In the genomic region with DNA sequence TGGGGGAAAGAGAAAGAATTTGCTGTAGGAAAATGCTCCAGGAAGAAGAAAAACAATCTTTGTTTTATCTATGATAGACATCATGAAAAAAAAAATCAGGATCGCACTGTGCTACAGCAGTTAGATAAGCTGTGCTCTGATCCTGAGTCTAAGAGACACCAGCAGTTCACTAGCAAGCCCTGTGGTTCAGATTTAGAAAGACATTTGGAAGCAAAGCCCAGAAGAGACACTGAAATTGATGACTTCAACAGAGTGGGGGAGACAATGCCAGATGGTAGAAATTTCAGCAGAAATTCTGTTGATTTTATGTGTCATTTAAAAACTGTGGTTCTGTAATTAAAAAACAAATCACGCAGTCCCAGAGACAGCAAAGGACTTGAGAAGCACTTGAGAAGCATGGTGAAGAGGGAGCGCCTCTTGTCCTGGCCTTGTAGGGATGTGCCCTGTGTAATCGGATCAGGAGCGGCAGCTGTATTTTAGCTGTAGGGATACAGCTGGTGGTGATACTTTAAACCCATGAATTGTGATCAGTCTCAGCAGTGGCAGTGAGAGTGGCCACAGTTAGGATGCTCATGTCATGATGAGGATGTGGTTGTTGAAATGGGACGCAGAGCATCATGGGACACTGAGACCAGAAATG, we compare ENCODE assay signal across 18 mouse cellular contexts.
DNase-seq lines count a peak whose midpoint lies in the region; ATAC-seq and TF ChIP-seq lines count a peak whose summit lies in the region.
"Had no signal": no experiment of that assay in that cellular context is flagged by ENCODE, and none has a peak within 500 bp of the region (broad histone marks: within the 10 kb centered on the region; RNA-seq: fewer than 3 reads in every experiment).

No protein-coding gene starts in this region.

- WGBS in kidney, embryonic 14.5 days: 59% methylated on average over 6 of the region's 6 CpGs
- WGBS in lung, postnatal 0 days: 80% methylated on average over 6 of the region's 6 CpGs

- no peak overlapping the region for H3K27ac ChIP-seq in kidney, embryonic 14.5 days (ENCODE audit: low read depth, low read length)
- no peak overlapping the region for H3K27ac ChIP-seq in lung, postnatal 0 days (ENCODE audit: low read length)
- H3K27ac ChIP-seq: heart, embryonic 13.5 days; hindbrain, embryonic 12.5 days; left cerebral cortex, adult 2 months; lung, embryonic 15.5 days had no signal

- H3K27me3 ChIP-seq in kidney, embryonic 14.5 days (ENCODE audit: control insufficient read depth, insufficient read depth, low read length): no peaks in the 10 kb centered on the region
- no peaks in the 10 kb centered on the region for H3K27me3 ChIP-seq in lung, postnatal 0 days (replicated peaks; ENCODE audit: insufficient read depth, low read length)
- H3K27me3 ChIP-seq: CH12.LX; heart, embryonic 13.5 days; hindbrain, embryonic 12.5 days; lung, embryonic 15.5 days; megakaryocyte, embryonic 14.5 days had no signal

- H3K36me3 ChIP-seq in kidney, embryonic 14.5 days (ENCODE audit: control insufficient read depth, insufficient read depth, low read length): no peaks in the 10 kb centered on the region
- H3K36me3 ChIP-seq in lung, postnatal 0 days (ENCODE audit: insufficient read depth, low read length): no peaks in the 10 kb centered on the region
- H3K36me3 ChIP-seq: heart, embryonic 13.5 days; hindbrain, embryonic 12.5 days; lung, embryonic 15.5 days had no signal

- DNase-seq in embryo, embryonic 10.5 days (ENCODE audit: low spot score): peak; percentile 9
- DNase-seq in embryo, embryonic 11 days: no peak
- DNase-seq in kidney, postnatal 10 days: no peak
- peak; percentile 55 for DNase-seq in brain, adult 2 months (ENCODE audit: low read depth, low spot score)
- peak; percentile 11 to 59 for DNase-seq in layer of hippocampus, postnatal 14 days (ENCODE audit: low spot score in 2 of 2)
- DNase-seq in lung, postnatal 0 days (ENCODE audit: low spot score): no peak
- DNase-seq in adrenal gland, postnatal 4 days (ENCODE audit: low spot score in 2 of 2): no peak
- DNase-seq: cerebellum, adult 2 months; right cerebral cortex, postnatal 4 days had no signal

- no peaks in the 10 kb centered on the region for H3K9me3 ChIP-seq in kidney, embryonic 14.5 days (ENCODE audit: control insufficient read depth, low read length)
- no peaks in the 10 kb centered on the region for H3K9me3 ChIP-seq in lung, postnatal 0 days (ENCODE audit: low read length)
- H3K9me3 ChIP-seq: heart, embryonic 13.5 days; hindbrain, embryonic 12.5 days; lung, embryonic 15.5 days; megakaryocyte, embryonic 14.5 days had no signal

- no peak for TF ChIP-seq CTCF in lung, postnatal 0 days (IDR thresholded peaks at IDR 0.05)

- H3K4me3 ChIP-seq in kidney, embryonic 14.5 days (ENCODE audit: low read length): no peak overlapping the region
- H3K4me3 ChIP-seq in lung, postnatal 0 days (ENCODE audit: low read depth, low read length): no peak overlapping the region
- H3K4me3 ChIP-seq: heart, embryonic 13.5 days; hindbrain, embryonic 12.5 days; left cerebral cortex, adult 2 months; lung, embryonic 15.5 days; megakaryocyte, embryonic 14.5 days had no signal

- H3K4me2 ChIP-seq in kidney, embryonic 14.5 days (replicated peaks; ENCODE audit: low read depth, low read length): no peak overlapping the region
- no peak overlapping the region for H3K4me2 ChIP-seq in lung, postnatal 0 days (replicated peaks; ENCODE audit: low read depth, low read length)
- H3K4me2 ChIP-seq: heart, embryonic 13.5 days; hindbrain, embryonic 12.5 days; liver, embryonic 11.5 days; lung, embryonic 15.5 days had no signal

- H3K4me1 ChIP-seq in kidney, embryonic 14.5 days (ENCODE audit: control insufficient read depth, insufficient read depth, low read length): no peaks in the 10 kb centered on the region
- H3K4me1 ChIP-seq in lung, postnatal 0 days (ENCODE audit: insufficient read depth, low read depth, low read length): no peaks in the 10 kb centered on the region
- H3K4me1 ChIP-seq: heart, embryonic 13.5 days; hindbrain, embryonic 12.5 days; lung, embryonic 15.5 days; megakaryocyte, embryonic 14.5 days had no signal

- no peak overlapping the region for H3K9ac ChIP-seq in kidney, embryonic 14.5 days (ENCODE audit: low read depth, low read length)
- H3K9ac ChIP-seq in lung, postnatal 0 days (replicated peaks; ENCODE audit: low read depth): no peak overlapping the region
- H3K9ac ChIP-seq: heart, embryonic 13.5 days; hindbrain, embryonic 12.5 days; lung, embryonic 15.5 days had no signal

- peak; percentile 95 for ATAC-seq in kidney, embryonic 14.5 days (ENCODE audit: low FRiP score, low TSS enrichment)
- ATAC-seq in lung, postnatal 0 days: no peak
- ATAC-seq: intestine, postnatal 0 days had no signal

- no peak for TF ChIP-seq EP300 in lung, postnatal 0 days (IDR thresholded peaks at IDR 0.05)

Comparison
In these comparisons a context has a peak if more than half of its experiments do, and no peak if none do; other contexts are left out.
1. DNase-seq: peak in embryo, embryonic 10.5 days (single experiment), brain, adult 2 months (single experiment) and layer of hippocampus, postnatal 14 days (2 of 2); none in embryo, embryonic 11 days (single experiment), kidney, postnatal 10 days (single experiment), lung, postnatal 0 days (single experiment) and adrenal gland, postnatal 4 days (0 of 2).